Mouse (Mus musculus) kidney, adult 2 months (tissue): ENCODE measurements around the gene Gm42417. TPM values are rescaled to one million over a fixed set of nuclear protein-coding genes. Genes with fewer than 3 reads are reported as not detected.

Source experiments
- DNase-seq: peaks from one replicate; pipeline ENCODE4 v3.0.0; 2021
- H3K27ac ChIP-seq: fragments of 200-500 bp; 2 replicates; pipeline ENCODE4 v1.5.1; 2012; ENCODE audit warnings: low read depth, low read length, control low read depth, inconsistent platforms; ENCODE audit not compliant: insufficient read depth
- H3K27me3 ChIP-seq: fragments of 200-500 bp; replicated peaks from 2 replicates; pipeline ENCODE4 v1.6.1; 2012; ENCODE audit warnings: mild to moderate bottlenecking, moderate library complexity, low read length, inconsistent platforms; ENCODE audit not compliant: control insufficient read depth, insufficient read depth
- H3K36me3 ChIP-seq: fragments of 200-500 bp; 2 replicates; pipeline ENCODE4 v1.6.1; 2012; ENCODE audit warnings: mild to moderate bottlenecking, moderate library complexity, low read length, inconsistent platforms; ENCODE audit not compliant: control insufficient read depth, insufficient read depth
- H3K4me1 ChIP-seq: fragments of 200-500 bp; 2 replicates; pipeline ENCODE4 v1.6.1; 2011; ENCODE audit warnings: low read length; ENCODE audit not compliant: control insufficient read depth, insufficient read depth
- H3K4me3 ChIP-seq: fragments of 200-500 bp; 2 replicates; pipeline ENCODE4 v1.5.1; 2011; ENCODE audit warnings: mild to moderate bottlenecking, low read depth, low read length, control low read depth; ENCODE audit not compliant: insufficient read depth
- CTCF ChIP-seq: fragments of 200-500 bp; conservative IDR thresholded peaks from 2 replicates; pipeline ENCODE4 v1.5.1; 2011; ENCODE audit warnings: low read depth, mild to moderate bottlenecking, control low read depth, low read length, moderate library complexity, mixed read lengths; ENCODE audit not compliant: insufficient read depth, insufficient read length
- POLR2A ChIP-seq: fragments of 200-500 bp; IDR thresholded peaks from one replicate; pipeline ENCODE4 v1.6.1; 2011; ENCODE audit warnings: low read depth, low read length, control low read depth
- WGBS: fragments of 180-500 bp; shearing (Covaris S2); methylation state at CpG from one replicate; pipeline ENCODE4 v1.1.7; 2018; 5-methylcytosine and 5-hydroxymethylcytosine counted together
- polyA plus RNA-seq: library from polyadenylated mRNA; depleted of rRNA; stranded (reverse); fragments of >200 nt; gene quantifications from 2 replicates; pipeline ENCODE4 v1.2.3, GENCODE M21; 2012

Gm42417 gene
- polyA plus RNA-seq, 1 experiment = not detected

DNA sequence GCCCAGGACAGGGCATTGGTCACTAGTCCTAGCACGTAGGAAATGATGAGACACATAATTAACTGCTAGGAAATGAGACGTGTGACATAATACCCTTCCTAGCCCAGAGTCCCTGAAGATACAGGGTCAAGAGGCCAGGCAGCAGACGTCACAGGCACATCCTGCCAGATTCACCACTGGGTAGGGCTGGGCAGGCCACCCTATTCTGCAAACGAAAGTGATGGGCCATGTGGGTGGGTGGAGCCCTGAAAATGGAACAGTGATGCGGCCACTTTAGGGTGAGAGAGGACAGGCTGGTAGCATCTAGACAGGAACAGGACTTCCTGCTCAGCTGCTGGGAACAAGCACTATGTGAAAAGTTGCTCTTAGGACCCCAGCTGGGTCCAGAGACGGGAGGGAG is 32.4 kb upstream of the Gm42417 start:
- TF ChIP-seq CTCF (no peak), POLR2A (no peak)
- no peak overlapping the region for H3K4me3 ChIP-seq
- DNase-seq = peak; percentile 91

DNA sequence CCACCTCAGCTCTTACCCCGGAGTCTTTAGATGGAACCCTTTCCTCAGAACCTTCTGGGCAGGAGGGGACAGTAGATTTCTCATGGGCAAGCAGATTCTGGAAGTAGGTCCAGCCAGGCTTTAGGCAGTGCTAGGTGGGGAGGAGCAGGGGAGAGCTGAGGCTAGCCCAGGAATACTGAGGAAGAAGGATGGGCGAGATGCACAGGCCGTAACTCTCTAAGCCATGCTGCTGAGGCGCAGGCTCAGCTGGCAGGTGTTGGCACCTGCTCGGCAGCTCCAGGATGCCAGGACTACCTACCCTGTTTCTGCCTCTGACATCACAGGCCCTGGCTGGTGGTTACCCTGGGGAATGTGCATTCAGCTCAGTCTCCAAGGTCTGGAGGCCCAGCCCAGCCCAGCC is 31.1 kb upstream of the Gm42417 start:
- no peaks in the 10 kb centered on the region for H3K36me3 ChIP-seq
- no peak for TF ChIP-seq POLR2A
- no peak for TF ChIP-seq CTCF
- 0 out of 2 replicates have a peak, but pooled peaks cover 2% of the 10 kb centered on the region for H3K4me1 ChIP-seq
- no peaks in the 10 kb centered on the region for H3K27me3 ChIP-seq
- no peak overlapping the region for H3K27ac ChIP-seq
- WGBS = 87% methylated on average over 5 of the region's 5 CpGs
- DNase-seq = no peak
- H3K4me3 ChIP-seq = no peak overlapping the region

More for the DNA sequence above, 32.4 kb upstream of the Gm42417 start:
- no peaks in the 10 kb centered on the region for H3K36me3 ChIP-seq
- peak overlapping the region; percentile 58; the same call in 1 of the 2 replicates for H3K27ac ChIP-seq
- 52% methylated on average over 6 of the region's 6 CpGs for WGBS
- 0 out of 2 replicates have a peak, but pooled peaks cover 2% of the 10 kb centered on the region for H3K4me1 ChIP-seq
- no peaks in the 10 kb centered on the region for H3K27me3 ChIP-seq

- no peak for DNase-seq
- no peak for TF ChIP-seq POLR2A
- no peak for TF ChIP-seq CTCF
- Histone ChIP-seq H3K27me3 (no peaks in the 10 kb centered on the region), H3K36me3 (no peaks in the 10 kb centered on the region), H3K4me1 (0 out of 2 replicates have a peak, but pooled peaks cover 2% of the 10 kb centered on the region), H3K4me3 (no peak overlapping the region), H3K27ac (peak overlapping the region; percentile 49)
- 45% methylated on average over 7 of the region's 7 CpGs for WGBS
Measured at GRCm38 (mm10) chr1:36569694-36570276, 30.6 kb upstream of the Gm42417 start.

DNA sequence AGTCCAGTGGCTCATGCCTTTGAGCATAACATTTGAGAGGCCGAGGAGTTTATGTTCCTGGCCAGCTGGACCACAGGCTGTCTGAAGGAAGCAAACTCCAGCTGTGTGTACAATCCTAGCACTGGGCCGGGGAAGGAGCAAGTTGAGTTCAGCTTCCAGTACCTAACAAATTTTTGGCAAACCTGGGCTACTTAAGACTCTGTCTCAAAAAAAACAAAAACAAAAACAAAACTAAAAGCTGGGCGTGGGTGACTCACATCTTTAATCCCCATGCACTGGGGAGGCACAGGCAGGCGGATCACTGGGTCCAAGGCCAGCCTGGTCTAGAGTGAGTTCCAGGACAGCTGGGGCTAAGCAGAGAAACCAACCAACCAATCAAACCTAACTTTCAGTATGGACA is 29.5 kb upstream of the Gm42417 start:
- H3K27ac ChIP-seq = peak overlapping the region; percentile 49; the same call in 1 of the 2 replicates
- H3K4me3 ChIP-seq = no peak overlapping the region
- DNase-seq = no peak
- H3K27me3 ChIP-seq = no peaks in the 10 kb centered on the region
- 0 out of 2 replicates have a peak, but pooled peaks cover 4% of the 10 kb centered on the region for H3K4me1 ChIP-seq
- H3K36me3 ChIP-seq = no peaks in the 10 kb centered on the region
- WGBS = 59% methylated on average over 4 of the region's 4 CpGs
- no peak for TF ChIP-seq POLR2A
- TF ChIP-seq CTCF = no peak

DNA sequence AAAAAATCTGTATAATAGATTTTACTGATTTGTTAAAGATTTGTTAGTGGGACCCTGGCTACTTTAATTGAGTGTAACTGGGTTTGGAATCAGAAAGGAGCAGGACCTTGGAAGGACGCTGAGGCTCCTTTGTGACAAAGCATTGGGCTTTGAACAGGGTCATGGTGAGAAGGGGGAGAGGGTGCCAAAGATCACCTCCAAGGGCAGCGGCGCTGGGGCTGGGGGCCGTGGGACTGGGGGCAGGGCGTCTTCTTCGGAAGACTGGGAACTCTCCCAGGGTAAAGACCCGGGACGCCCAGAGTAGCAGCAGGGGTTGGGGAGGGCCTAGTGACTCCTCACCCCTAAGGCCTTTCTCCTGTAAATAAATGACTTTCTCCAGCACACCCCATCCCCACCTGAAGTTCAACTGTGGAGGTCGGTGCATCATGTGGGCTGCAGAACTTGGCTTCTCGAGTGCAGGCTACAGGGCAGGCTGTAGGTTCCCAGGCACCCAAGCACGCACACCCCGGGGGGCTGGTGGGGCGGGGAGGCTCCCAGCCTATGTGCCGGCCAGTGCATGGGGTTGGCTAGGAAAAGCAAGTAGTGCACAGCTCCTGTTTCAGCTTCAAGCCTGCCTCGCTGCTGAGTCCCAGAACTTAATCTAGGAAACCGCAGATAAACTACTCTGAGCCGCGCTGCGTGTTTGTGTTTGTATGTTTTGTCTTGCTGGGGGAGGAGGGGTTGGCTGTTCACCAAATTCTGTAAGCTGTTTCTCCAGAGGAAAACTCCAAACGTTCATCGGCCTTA is 28.8 kb upstream of the Gm42417 start:
- H3K4me3 ChIP-seq = no peak overlapping the region
- no peaks in the 10 kb centered on the region for H3K36me3 ChIP-seq
- 25% methylated on average over 21 of the region's 21 CpGs for WGBS
- no peaks in the 10 kb centered on the region for H3K27me3 ChIP-seq
- H3K27ac ChIP-seq = peak overlapping the region; percentile 12; the same call in 1 of the 2 replicates
- no peak for TF ChIP-seq POLR2A
- H3K4me1 ChIP-seq = 0 out of 2 replicates have a peak, but pooled peaks cover 4% of the 10 kb centered on the region
- DNase-seq = no peak

DNA sequence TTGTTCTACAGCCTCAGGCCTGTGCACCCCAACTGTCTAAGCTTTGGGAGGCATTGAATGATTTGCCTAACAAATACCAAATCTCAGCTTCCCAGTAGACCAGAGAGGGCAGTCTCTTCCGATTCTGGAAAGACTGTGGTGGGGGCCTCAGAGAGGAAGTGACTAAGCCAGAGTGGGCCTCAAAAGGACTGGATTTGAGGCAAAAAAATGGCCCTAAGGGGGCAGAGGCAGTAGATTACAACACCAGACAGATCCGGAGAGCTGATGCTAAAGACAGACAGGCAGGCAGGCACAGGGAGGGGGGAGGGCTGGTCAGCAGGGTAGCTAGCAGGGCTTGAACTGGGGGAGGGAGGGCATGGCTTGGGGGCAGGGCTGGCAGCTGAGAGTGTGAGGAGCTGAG is 27.2 kb upstream of the Gm42417 start:
- TF ChIP-seq POLR2A (no peak), CTCF (no peak)
- no peaks in the 10 kb centered on the region for H3K27me3 ChIP-seq
- no peak overlapping the region for H3K27ac ChIP-seq
- no peak overlapping the region for H3K4me3 ChIP-seq
- no peaks in the 10 kb centered on the region for H3K36me3 ChIP-seq
- H3K4me1 ChIP-seq = 0 out of 2 replicates have a peak, but pooled peaks cover 2% of the 10 kb centered on the region
- WGBS = 59% methylated on average over 2 of the region's 2 CpGs
- no peak for DNase-seq

- H3K27ac ChIP-seq = no peak overlapping the region; the same call in 1 of the 2 replicates
- H3K4me1 ChIP-seq = 0 out of 2 replicates have a peak, but pooled peaks cover 2% of the 10 kb centered on the region
- no peak overlapping the region for H3K4me3 ChIP-seq
- peak; percentile 68 for DNase-seq
- 65% methylated on average over 6 of the region's 6 CpGs for WGBS
- H3K36me3 ChIP-seq = no peaks in the 10 kb centered on the region
- no peaks in the 10 kb centered on the region for H3K27me3 ChIP-seq
- TF ChIP-seq CTCF (no peak), POLR2A (no peak)
Measured at GRCm38 (mm10) chr1:36564101-36564500, 24.9 kb upstream of the Gm42417 start.
